Mouse (Mus musculus): ENCODE measurements around the gene Ush1g. TPM values are rescaled to one million over a fixed set of nuclear protein-coding genes. Genes with fewer than 3 reads are reported as not detected.

The Ush1g gene
- polyA plus RNA-seq, 1 experiment: 0.11 TPM

DNA sequence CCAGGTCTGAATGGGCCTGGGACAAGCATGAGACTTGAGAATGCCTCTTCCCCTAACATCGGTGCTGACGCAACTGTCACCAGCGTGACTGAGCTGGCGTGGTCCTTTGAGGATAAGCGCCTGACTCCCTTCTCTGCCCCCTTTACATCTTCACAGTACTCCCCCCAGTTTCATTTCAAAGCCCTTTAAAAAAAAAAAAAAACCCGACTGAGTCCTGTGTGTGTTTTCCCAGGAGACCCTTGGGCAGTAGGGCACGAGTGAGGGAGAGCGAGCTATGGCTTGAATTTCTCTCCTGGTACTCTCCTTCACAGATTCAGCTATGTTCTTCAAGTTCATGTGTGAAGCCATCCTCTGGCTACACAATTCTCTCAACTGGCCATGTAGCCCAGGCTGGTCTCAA lies 23.7 kb downstream of the Ush1g start:
- no peak for DNase-seq (ENCODE audit: low read depth)
- TF ChIP-seq CTCF (IDR thresholded peaks at IDR 0.05; ENCODE audit: borderline replicate concordance, extremely low read depth, insufficient read depth, insufficient read length) (no peak), POLR2A (IDR thresholded peaks at IDR 0.05; ENCODE audit: borderline replicate concordance, extremely low read depth, insufficient read depth, insufficient read length, poor library complexity, severe bottlenecking) (no peak)

GRCm38 (mm10) chr11:115297214-115297826 lies 24.5 kb downstream of the Ush1g start, which contains the start of gene Fads6:
Fads6 (minus strand) TSS chr11:115297663.
- DNase-seq (ENCODE audit: low read depth): peak; percentile 80
- TF ChIP-seq CTCF (IDR thresholded peaks at IDR 0.05; ENCODE audit: borderline replicate concordance, extremely low read depth, insufficient read depth, insufficient read length) (no peak), POLR2A (IDR thresholded peaks at IDR 0.05; ENCODE audit: borderline replicate concordance, extremely low read depth, insufficient read depth, insufficient read length, poor library complexity, severe bottlenecking) (no peak)

- TF ChIP-seq CTCF (IDR thresholded peaks at IDR 0.05; ENCODE audit: borderline replicate concordance, extremely low read depth, insufficient read depth, insufficient read length) (no peak), POLR2A (IDR thresholded peaks at IDR 0.05; ENCODE audit: borderline replicate concordance, extremely low read depth, insufficient read depth, insufficient read length, poor library complexity, severe bottlenecking) (no peak)
- no peak for DNase-seq (ENCODE audit: low read depth)
Observed at GRCm38 (mm10) chr11:115296471-115297210, 25.2 kb downstream of the Ush1g start.

GRCm38 (mm10) chr11:115295939-115296338 lies 25.9 kb downstream of the Ush1g start:
- TF ChIP-seq CTCF (IDR thresholded peaks at IDR 0.05; ENCODE audit: borderline replicate concordance, extremely low read depth, insufficient read depth, insufficient read length) (no peak), POLR2A (IDR thresholded peaks at IDR 0.05; ENCODE audit: borderline replicate concordance, extremely low read depth, insufficient read depth, insufficient read length, poor library complexity, severe bottlenecking) (no peak)
- no peak for DNase-seq (ENCODE audit: low read depth)

DNA sequence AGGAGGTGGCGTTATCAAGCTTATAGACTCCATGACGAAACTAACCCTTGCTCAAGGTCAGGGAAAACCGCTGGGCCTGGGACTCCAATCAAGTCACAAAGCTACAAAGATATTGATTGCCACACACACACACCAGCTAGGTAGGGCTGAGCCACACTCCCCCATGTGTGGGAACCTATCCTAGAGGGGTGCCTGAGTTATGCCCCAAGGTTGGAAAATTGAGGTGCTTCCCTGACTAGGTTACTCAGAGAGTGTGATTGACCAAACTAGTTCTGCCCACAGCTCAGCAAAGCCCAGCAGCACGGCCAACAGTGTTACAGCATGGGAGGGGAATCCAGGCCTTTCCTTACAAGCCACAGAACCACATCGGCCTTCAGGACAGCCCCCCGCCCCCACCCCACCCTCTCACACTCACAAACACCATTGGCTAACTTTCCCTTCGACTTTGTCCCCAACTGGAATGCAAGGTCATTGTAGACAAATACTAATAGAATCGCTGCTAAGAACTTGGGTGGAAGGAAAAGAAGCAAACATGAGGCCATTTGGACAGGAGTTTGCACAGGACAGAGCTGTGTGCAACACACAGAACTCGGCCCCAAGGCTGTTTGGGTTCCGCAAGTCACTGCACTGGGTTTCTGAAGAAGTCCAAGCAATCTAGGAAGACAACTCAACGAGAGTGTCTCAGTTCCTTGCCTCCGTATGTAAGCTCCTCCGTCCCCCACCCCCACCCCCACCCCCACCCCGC lies 29.0 kb downstream of the Ush1g start:
- no peak for TF ChIP-seq CTCF (IDR thresholded peaks at IDR 0.05; ENCODE audit: borderline replicate concordance, extremely low read depth, insufficient read depth, insufficient read length)
- no peak for TF ChIP-seq POLR2A (IDR thresholded peaks at IDR 0.05; ENCODE audit: borderline replicate concordance, extremely low read depth, insufficient read depth, insufficient read length, poor library complexity, severe bottlenecking)
- DNase-seq (ENCODE audit: low read depth): no peak

GRCm38 (mm10) chr11:115291503-115291902 lies 30.3 kb downstream of the Ush1g start:
- DNase-seq (ENCODE audit: low read depth): no peak
- TF ChIP-seq CTCF (IDR thresholded peaks at IDR 0.05; ENCODE audit: borderline replicate concordance, extremely low read depth, insufficient read depth, insufficient read length) (no peak), POLR2A (IDR thresholded peaks at IDR 0.05; ENCODE audit: borderline replicate concordance, extremely low read depth, insufficient read depth, insufficient read length, poor library complexity, severe bottlenecking) (no peak)

DNA sequence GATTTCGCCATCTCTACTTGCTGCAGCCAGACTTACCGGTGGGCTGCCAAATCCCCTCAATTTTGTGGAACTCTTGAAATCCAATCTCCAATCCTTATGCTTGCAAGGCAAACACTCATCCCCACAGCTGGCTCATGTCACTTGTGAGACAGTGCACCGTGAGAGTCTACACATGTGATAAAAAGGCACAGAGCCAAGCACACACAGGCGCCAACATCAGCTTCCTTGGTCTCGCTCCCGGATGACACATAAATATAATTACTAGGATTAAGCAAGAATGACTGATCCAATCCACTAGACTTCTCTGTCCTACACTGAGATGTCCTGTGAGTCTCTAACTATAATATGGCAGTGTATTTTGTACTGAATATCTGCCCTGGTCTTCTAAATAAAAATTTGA lies 30.9 kb downstream of the Ush1g start:
- TF ChIP-seq POLR2A (IDR thresholded peaks at IDR 0.05; ENCODE audit: borderline replicate concordance, extremely low read depth, insufficient read depth, insufficient read length, poor library complexity, severe bottlenecking) (no peak), CTCF (IDR thresholded peaks at IDR 0.05; ENCODE audit: borderline replicate concordance, extremely low read depth, insufficient read depth, insufficient read length) (no peak)

GRCm38 (mm10) chr11:115290314-115290713 lies 31.5 kb downstream of the Ush1g start:
- no peak for DNase-seq (ENCODE audit: low read depth)
- no peak for TF ChIP-seq POLR2A (IDR thresholded peaks at IDR 0.05; ENCODE audit: borderline replicate concordance, extremely low read depth, insufficient read depth, insufficient read length, poor library complexity, severe bottlenecking)
- TF ChIP-seq CTCF (IDR thresholded peaks at IDR 0.05; ENCODE audit: borderline replicate concordance, extremely low read depth, insufficient read depth, insufficient read length): no peak

More for the DNA sequence above, 30.9 kb downstream of the Ush1g start:
- peak; percentile 56 for DNase-seq (ENCODE audit: low read depth)

- DNase-seq (ENCODE audit: low read depth): no peak
- TF ChIP-seq CTCF (IDR thresholded peaks at IDR 0.05; ENCODE audit: borderline replicate concordance, extremely low read depth, insufficient read depth, insufficient read length): no peak
Observed at GRCm38 (mm10) chr11:115289885-115290284, 32.0 kb downstream of the Ush1g start.

DNA sequence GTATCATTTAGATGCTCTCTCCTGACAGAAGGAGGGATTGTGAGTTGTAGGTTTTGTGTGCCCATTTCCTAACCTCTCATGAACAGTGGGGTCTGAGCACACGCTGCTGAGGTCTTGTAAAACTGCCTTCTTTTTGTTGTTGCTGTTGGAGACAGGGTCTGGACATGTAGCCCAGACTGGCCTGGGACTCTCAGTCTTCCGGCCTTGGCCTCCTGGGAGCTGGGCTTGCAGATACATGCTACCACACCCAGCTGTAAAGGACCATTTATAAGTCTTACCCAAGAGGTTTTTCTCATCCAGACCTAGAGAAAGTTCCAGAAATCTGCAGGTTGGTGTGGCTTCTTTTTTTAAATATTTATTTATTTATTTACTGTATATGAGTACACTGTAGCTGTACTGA lies 33.5 kb downstream of the Ush1g start:
- TF ChIP-seq CTCF (IDR thresholded peaks at IDR 0.05; ENCODE audit: borderline replicate concordance, extremely low read depth, insufficient read depth, insufficient read length) (no peak), POLR2A (IDR thresholded peaks at IDR 0.05; ENCODE audit: borderline replicate concordance, extremely low read depth, insufficient read depth, insufficient read length, poor library complexity, severe bottlenecking) (no peak)
- no peak for DNase-seq (ENCODE audit: low read depth)

DNA sequence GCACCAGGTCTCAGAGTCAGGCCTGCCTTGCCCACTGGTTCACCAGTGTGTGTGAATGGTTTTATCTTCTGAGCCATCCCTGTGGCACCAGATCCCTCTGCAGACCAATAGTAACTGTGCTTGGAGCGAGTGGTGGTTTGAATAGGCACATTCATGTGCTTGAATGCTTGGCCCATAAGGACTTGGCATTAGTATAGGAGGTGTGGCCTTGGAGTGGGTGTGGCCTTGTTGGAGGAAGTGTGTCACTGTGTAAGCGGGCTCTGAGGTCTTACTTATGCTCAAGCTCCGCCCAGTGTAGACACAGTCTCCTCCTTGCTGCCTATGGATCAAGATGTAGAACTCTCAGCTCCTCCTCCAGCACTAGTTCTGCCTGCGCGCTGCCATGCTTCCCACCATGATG lies 34.5 kb downstream of the Ush1g start:
- peak; percentile 43 for DNase-seq (ENCODE audit: low read depth)
- TF ChIP-seq CTCF (IDR thresholded peaks at IDR 0.05; ENCODE audit: borderline replicate concordance, extremely low read depth, insufficient read depth, insufficient read length): no peak
- no peak for TF ChIP-seq POLR2A (IDR thresholded peaks at IDR 0.05; ENCODE audit: borderline replicate concordance, extremely low read depth, insufficient read depth, insufficient read length, poor library complexity, severe bottlenecking)
